Mouse (Mus musculus) mature B cell (primary cell): ENCODE measurements around the gene Hist1h2ae.
"Not testable (repeated sequence)": the region's sequence is repeated elsewhere in the genome, so short reads cannot be mapped to it uniquely, and the experiment has no call there.

ENCODE experiments used
- in situ Hi-C: fragments of 300-500 bp; cut with MboI; formaldehyde crosslinking; loops from 2 replicates; pipeline ENCODE4 v1.14.3; 2019

Hist1h2ae gene

DNA sequence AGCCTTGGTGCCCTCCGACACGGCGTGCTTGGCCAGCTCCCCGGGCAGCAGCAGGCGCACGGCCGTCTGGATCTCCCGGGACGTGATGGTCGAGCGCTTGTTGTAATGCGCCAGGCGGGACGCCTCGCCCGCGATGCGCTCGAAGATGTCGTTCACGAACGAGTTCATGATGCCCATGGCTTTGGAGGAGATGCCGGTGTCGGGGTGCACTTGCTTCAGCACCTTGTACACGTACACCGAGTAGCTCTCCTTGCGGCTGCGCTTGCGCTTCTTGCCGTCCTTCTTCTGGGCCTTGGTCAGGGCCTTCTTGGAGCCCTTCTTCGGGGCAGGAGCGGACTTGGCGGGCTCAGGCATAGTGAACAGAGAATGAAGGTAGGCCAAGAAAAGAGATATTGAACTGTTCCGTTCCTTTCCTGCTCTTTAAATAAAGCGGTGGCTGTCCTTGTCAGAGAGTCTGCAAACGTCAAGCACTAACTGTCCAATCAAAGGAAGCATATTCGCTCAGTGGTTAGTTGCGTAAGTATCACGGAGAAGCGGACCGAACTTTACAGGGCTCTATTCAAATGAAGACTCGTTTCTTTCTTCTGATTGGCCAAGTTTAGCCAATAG lies 27.9 kb downstream of the Hist1h2ae start, which contains the start of gene Hist1h2bh:
Gene Hist1h2bh, minus strand, starts transcription at position 394 of the 609 bp plus-strand sequence.
- in situ Hi-C loops: not testable (repeated sequence)

DNA sequence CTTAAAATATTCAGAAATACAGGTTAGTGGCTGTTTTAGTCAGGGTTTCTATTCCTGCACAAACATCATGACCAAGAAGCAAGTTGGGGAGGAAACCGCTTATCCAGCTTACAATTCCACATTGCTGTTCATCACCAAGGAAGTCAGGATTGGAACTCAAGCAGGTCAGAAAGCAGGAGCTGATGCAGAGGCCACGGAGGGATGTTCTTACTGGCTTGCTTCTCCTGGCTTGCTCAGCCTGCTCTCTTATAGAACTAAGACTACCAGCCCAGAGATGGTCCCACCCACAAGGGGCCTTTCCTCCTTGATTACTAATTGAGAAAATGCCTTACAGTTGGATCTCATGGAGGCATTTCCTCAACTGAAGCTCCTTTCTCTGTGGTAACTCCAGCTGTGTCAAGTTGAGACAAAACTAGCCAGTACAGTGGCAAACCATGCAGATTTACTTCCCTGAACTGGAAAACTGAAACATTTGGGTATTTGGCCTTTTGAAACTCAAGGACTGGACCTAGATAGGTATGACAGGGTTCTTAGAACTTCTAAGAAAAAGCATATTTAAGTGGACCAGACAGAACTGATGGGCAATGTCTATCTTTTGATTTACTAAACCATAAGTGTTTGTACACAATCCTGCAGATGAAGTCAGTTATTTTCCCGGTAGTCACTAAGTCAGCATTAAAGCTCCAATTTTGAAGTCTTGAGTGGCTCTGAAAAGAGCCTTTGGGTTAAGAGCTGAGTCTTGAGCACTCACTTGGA lies 28.6 kb downstream of the Hist1h2ae start:
- in situ Hi-C loops: not testable (repeated sequence)

GRCm38 (mm10) chr13:23541497-23541896 lies 29.5 kb downstream of the Hist1h2ae start:
- in situ Hi-C loops: no loop called here

GRCm38 (mm10) chr13:23539821-23540220 lies 31.2 kb downstream of the Hist1h2ae start:
- in situ Hi-C loops: not testable (repeated sequence)

DNA sequence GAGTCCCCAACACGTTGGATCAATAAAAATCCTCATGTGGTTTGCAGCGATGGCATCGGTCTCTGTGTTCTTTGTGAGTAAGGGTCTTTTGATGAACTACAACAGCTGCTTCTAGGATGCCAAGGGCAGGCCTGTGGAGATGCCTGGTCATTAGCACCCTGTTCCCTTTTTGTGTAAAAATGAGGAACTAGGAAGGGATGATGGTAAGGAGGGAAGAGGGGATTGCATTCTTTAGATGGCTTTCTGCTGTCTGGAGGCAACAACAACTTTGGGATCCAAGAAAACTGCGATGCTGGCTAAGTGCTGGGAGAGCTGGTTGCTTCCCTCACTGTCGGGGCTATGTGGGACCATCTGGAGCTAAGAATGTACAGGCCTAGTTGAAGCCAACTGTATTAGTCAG lies 32.8 kb downstream of the Hist1h2ae start:
- in situ Hi-C loops: no loop called here

- in situ Hi-C loops: no loop called here
Measured at GRCm38 (mm10) chr13:23537006-23537710, 33.9 kb downstream of the Hist1h2ae start.

DNA sequence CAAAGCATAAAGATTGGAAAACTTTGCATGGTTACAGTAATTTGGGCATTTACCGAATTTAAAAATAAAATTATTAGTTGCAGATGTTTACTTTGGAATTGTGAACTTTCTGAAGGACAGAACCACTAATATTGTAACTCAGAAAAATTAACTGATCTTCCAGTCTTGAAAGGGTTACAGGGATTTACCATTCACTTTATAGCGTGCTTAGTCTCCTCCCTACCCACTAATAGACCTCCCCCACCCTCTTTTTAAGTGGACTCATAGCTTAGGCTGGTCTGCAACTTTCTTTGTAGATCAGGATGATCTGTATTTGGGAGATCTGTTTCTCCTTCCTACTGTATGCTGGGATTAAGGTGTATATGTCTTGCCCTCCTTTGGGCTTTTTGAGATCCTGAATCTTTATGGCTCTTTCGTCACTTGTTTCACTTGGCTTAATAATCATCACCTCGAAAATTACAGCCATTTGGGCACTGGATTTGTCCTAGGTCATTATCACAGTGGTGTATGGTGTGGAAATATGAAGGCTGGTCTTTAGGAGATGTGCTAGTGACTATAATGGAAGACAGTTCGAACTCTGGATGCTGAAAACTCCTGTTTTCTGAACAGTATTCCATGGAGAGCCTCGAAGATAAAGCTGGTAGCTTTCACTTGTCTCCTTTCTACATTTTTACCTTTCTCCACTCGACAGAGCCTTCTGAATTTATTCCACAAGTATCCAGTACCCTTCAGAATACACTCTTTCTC lies 34.8 kb downstream of the Hist1h2ae start:
- in situ Hi-C loops: no loop called here

DNA sequence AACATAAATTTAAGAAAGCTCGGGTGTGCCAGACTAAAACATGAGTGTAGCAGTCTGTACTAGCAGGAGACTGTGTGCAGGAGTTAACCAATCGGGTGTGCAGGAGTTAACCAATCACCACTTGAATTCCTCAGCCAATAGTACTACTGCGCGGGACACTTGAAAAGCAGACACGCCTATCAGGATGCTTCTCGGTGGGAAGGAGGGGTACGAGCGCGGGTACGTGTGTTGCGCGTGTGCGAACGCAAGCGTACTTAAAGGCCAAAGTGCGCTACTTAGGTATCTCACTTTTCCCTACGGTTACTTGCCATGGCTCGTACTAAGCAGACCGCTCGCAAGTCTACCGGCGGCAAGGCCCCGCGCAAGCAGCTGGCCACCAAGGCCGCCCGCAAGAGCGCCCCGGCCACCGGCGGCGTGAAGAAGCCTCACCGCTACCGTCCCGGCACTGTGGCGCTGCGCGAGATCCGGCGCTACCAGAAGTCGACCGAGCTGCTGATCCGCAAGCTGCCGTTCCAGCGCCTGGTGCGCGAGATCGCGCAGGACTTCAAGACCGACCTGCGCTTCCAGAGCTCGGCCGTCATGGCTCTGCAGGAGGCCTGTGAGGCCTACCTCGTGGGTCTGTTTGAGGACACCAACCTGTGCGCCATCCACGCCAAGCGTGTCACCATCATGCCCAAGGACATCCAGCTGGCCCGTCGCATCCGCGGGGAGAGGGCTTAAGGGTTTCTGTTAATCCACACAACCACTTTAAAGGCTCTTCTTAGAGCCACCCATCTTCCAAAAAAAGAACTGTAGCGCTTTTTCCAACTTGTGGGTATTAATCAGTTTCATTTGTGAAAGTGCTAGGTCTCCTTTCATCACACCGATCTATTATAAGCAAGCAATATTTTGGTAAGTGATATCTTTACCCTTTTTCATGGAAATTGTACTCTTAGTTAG lies 35.6 kb downstream of the Hist1h2ae start, which contains the start of gene Hist1h3g:
Gene Hist1h3g, plus strand, starts transcription at position 286 of the 939 bp plus-strand sequence.
- in situ Hi-C loops: not testable (repeated sequence)

GRCm38 (mm10) chr13:23534368-23535131 lies 36.5 kb downstream of the Hist1h2ae start:
- in situ Hi-C loops: loop anchor here (5.0 kb wide), 1 partner anchor 33 kb away; no protein-coding TSS in a partner anchor

- in situ Hi-C loops: loop anchor here (5.0 kb wide), 1 partner anchor 34 kb away; no protein-coding TSS in a partner anchor
Measured at GRCm38 (mm10) chr13:23533560-23534367, 37.3 kb downstream of the Hist1h2ae start, which contains the start of gene Hist1h2af. Gene Hist1h2af, plus strand, starts transcription at chr13:23533906.

DNA sequence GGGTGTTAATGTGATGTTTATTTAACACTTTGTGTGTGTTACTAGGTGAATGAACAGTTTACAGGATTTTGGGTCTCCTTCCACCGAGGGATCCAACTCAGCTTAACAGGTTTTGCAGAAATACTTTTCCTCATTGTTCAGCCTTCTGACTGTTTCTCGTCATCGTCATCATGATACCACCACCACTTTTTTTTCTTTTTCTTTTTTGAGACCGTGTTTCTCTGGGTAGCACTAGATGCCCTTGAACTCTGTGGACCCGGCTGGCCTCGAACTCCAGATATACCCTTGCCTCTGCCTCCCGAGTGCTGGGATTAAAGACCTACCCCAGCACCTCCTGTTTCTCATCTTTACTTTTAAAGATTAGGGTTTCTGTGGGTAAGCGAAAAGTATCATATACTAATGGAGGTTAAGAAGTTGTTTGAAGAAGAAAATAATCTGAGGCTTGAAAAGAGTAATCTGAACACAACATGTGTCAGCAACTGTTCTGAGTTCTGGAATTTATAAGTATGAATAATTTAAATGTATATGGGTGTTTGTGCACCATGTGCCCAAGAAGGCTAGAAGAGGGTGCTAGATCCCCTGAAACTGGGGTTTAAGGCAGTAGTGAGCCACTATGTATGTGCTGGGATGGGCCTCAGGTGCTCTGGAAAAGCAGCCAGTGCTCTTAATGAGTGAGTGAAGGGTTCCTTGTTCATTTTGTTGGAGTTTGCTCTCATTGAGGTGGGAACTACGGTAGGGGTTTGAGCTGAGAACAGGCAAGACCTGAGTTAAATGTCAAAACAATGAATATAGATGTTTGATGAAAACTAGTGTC lies 38.6 kb downstream of the Hist1h2ae start:
- in situ Hi-C loops: loop anchor here (5.0 kb wide), 1 partner anchor 35 kb away; no protein-coding TSS in a partner anchor

DNA sequence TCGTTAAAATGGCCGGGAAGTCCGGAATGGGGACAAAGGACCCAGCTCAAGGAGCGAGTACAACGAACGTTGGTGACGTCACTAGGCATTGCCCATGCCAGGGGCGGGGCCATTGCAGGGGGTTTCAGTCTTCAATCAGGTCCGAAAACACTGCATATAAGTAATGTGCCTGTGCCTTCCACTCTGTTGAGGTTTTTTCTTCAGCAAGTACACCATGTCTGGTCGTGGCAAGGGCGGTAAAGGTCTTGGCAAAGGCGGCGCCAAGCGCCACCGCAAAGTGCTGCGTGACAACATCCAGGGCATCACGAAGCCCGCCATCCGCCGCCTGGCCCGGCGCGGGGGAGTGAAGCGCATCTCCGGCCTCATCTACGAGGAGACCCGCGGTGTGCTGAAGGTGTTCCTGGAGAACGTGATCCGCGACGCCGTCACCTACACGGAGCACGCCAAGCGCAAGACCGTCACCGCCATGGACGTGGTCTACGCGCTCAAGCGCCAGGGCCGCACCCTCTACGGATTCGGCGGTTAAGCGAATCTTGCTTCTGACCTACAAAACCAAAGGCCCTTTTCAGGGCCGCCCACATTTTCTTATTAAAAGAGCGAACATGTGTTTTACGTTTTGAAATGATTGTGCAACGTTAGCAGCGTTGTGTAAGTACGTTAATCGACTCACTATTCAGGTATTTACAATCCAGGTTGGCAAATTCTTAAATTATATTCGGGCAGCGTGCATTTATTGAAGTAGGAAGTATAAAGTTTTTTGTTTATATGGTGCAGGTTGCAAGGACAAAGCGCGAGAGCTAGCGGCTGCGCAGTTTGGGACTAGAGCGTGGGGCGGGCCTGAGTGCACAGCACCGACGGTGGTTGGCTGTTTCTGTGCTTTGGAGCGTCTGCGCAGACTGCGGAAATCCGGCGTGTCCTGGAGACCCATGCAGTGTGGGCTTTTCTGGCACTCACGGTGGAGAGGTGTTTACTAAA lies 39.8 kb downstream of the Hist1h2ae start, which contains the start of gene Hist1h4h:
Gene Hist1h4h, plus strand, starts transcription at position 150 of the 975 bp plus-strand sequence.
- in situ Hi-C loops: loop anchor here (5.0 kb wide), 1 partner anchor 36 kb away; no protein-coding TSS in a partner anchor

DNA sequence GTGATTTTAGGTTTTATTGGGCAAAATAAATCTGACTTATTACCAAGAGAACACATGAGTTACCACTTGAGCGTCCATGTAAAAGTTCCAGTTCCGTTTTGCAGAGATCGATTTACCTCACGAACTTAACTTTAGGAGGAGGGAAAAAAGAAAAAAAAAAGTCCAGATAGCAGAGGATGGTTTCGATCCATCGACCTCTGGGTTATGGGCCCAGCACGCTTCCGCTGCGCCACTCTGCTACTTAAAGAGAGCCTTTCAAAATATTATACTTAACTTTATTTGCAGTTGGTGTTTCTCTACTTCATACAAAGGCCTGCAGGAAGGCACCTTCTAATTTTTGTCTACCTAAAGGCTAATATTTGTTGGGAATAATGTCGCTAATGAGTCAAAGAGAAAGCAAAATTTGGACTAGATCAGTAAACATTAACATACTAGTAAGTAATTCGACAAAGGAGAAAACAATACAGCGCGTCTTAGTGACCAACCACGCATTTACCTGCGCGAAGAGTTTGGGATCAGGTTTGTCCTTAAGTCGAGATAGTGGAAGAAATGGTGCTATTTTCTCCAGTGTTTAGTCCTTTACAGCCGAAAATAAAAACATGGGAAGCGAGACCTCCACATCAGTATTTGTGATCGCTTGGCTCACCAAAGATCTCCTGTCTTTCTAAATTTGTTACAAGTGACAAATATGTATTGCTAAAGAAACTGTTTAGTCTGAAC lies 40.7 kb downstream of the Hist1h2ae start:
- in situ Hi-C loops: loop anchor here (5.0 kb wide), 1 partner anchor 37 kb away; no protein-coding TSS in a partner anchor

DNA sequence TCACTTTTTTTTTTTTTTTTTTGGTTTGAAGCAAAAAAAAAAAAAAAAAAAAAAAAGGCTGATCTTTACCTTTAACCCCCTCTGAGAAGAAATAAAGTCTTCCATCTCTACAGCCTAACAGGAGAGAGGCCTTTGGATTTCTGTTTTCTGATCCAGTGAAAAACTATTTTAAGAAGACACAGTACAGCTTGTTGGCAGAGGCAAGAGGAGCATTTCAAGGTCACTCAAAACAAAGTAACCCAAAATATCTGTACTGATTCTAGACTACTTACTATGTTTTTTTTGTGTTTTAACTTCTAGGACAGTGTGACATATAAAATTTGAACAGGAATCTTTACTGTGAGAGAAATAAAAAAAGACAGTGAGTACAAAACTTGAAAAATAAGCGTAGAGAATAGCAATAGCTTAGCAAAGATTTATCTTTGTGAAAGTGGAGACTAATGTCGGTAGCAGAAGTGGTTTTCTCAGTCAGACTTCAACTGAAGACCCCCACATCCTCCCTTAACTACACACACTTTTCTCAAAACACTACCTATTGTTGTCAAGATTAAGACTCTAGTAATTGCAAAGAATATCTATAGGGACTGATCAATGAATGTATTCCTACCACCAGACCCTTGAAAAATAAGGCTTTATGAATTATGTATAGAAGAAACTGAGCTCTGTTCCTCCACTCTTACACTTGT lies 41.4 kb downstream of the Hist1h2ae start:
- in situ Hi-C loops: loop anchor here (5.0 kb wide), 1 partner anchor 38 kb away; no protein-coding TSS in a partner anchor

GRCm38 (mm10) chr13:23529005-23529404 lies 42.0 kb downstream of the Hist1h2ae start:
- in situ Hi-C loops: no loop called here
